Mouse (Mus musculus) megakaryocyte, embryonic 14.5 days (primary cell): ENCODE measurements around the gene Slc34a1. TPM values are rescaled to one million over a fixed set of nuclear protein-coding genes. Genes with fewer than 3 reads are reported as not detected.

ENCODE experiments used
- H3K27me3 ChIP-seq: replicated peaks from 2 replicates; pipeline ENCODE3; 2012; ENCODE audit warnings: inconsistent platforms
- H3K36me3 ChIP-seq: replicated peaks from 2 replicates; pipeline ENCODE3; 2012; ENCODE audit warnings: low read length, inconsistent platforms, mixed read lengths
- H3K4me1 ChIP-seq: 2 replicates; pipeline ENCODE4 v1.6.1; 2012; ENCODE audit warnings: inconsistent platforms
- H3K4me3 ChIP-seq: replicated peaks from 2 replicates; pipeline ENCODE3; 2012; ENCODE audit warnings: moderate library complexity, mild to moderate bottlenecking, inconsistent platforms
- H3K9me3 ChIP-seq: 2 replicates; pipeline ENCODE4 v1.6.1; 2012; ENCODE audit warnings: inconsistent platforms
- FLI1 ChIP-seq: IDR thresholded peaks from 2 replicates; pipeline ENCODE4 v1.6.1; 2012; ENCODE audit warnings: low read length, inconsistent platforms, mixed read lengths
- GATA1 ChIP-seq: IDR thresholded peaks from 3 replicates; pipeline ENCODE4 v1.6.1; 2012; ENCODE audit warnings: mixed read lengths, low read length, inconsistent platforms, borderline replicate concordance
- polyA plus RNA-seq: library from polyadenylated mRNA; stranded (reverse); fragments of >175 nt; gene quantifications from 2 replicates; pipeline ENCODE4 v1.2.3, GENCODE M21; 2012; ENCODE audit warnings: low replicate concordance; ENCODE audit not compliant: insufficient read depth

Gene Slc34a1
- polyA plus RNA-seq, 1 experiment: not detected

DNA sequence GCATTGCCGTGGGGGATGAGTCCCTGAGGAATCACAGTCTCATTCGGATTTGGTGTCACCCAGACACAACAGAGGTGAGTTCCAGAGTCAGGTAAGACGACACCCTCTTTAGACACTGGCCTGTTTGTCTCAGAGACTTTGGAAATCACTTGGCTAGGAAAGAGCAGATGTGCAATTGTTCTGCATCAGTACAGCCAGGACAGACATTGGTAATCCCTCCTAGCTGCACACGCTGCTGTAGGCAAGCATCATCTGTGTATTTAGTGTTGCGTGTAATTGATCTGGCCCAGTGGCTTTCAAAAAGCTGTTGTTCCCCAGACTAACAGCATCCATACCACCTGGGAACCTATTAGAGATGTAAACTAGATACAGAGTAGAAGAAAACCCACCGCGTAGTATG lies 5.3 kb downstream of the Slc34a1 start:
- peaks cover 49% of the 10 kb centered on the region for H3K4me1 ChIP-seq
- H3K4me3 ChIP-seq: no peak overlapping the region
- no peaks in the 10 kb centered on the region for H3K36me3 ChIP-seq
- TF ChIP-seq FLI1: no peak
- no peak for TF ChIP-seq GATA1
- peaks cover 94% of the 10 kb centered on the region for H3K27me3 ChIP-seq
- no peaks in the 10 kb centered on the region for H3K9me3 ChIP-seq

DNA sequence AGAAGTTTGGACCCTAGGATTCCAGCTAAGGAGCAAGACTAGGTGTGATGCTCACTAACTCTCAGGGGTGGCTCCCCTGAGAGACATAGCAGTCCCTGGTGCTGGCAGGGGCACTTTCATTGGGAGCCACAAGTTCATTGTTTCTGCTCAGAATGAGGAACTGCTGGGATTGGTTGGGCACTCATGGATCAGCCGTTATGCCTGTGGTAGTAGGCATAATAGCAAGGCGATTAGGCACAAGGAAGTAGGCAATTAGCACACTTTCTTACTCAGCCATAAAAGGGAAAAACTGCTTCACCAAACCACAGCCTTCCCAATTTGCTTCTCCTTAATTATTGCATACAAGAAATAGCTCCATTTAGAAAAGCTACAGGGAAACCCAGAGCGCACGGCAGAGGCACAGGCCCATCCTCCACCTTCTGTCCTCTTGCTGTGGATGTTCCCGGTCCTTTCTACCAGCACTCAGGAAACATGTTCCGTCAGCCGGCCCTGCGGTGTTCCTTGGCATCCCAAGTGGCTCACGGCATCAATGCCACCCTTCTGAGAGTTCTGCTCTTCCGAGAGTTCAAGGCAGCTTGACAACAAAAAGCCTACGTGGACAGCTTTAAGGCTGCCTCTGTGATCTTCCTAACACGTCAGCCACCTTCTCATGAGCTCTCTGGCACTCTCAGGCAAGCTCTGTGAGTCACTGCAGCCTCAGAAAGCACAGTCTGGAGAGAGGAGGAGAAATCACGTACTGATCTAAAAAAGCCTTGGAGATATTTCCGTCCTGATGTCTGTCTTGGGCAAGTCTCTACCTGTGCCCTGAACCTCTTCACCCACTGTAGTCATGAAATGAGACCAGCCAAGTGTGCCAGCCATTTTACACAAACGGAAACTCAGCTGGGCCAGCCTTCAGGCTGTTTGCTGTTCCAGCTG lies 6.2 kb downstream of the Slc34a1 start:
- Histone ChIP-seq H3K4me3 (no peak overlapping the region), H3K27me3 (peaks cover 95% of the 10 kb centered on the region), H3K4me1 (peaks cover 40% of the 10 kb centered on the region), H3K36me3 (no peaks in the 10 kb centered on the region), H3K9me3 (no peaks in the 10 kb centered on the region)
- TF ChIP-seq GATA1: no peak
- no peak for TF ChIP-seq FLI1

DNA sequence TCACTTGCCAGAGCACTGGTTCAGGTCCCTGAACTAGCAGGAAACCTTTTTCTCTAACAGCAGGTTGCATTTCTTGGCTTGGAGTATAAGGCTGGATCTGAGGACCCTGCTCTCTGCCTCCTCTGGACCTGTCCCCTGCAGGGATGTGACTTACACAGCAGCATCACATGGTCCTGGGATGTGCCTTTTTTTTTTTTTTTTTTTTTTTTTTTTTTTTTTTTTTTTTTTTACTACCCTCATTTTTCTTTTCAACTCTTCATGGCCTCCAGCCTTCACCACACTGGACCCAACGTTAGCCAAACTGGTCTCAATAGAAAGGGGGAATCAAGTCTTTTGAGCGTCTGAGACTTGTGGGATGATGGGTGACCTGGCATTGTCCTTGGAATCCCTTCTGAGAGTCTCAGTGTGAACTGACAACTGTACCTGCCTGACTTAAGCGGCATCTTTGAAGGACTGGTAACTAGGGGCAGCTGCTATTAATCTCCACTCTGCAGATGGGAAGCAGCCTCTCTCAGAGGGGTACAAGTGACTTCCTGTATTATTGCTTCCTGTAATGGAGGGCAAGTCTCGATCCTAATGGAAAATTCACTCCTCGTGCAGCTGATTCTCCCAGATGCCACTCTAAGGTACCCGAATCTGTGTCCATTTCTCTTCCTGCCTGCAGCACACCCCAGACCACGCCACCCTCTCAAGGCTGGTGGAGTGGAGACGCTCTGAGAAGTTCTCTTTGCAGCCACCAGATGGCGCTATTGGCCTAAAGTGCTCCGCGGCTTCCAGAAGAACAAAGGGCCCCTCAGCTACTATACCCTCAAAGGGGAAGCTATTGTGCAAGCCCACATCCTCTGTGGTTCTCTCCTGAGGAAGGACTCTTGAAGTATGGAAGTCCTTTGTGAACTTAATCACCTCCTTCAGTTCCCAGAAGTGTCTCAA lies 7.1 kb downstream of the Slc34a1 start:
- H3K4me3 ChIP-seq: peak overlapping the region; percentile 86

GRCm38 (mm10) chr13:55405783-55406390 lies 7.9 kb downstream of the Slc34a1 start:
- H3K4me1 ChIP-seq: peaks cover 29% of the 10 kb centered on the region
- TF ChIP-seq FLI1: no peak
- no peak for TF ChIP-seq GATA1
- peaks cover 95% of the 10 kb centered on the region for H3K27me3 ChIP-seq
- 0 out of 2 replicates have a peak, but pooled peaks cover 2% of the 10 kb centered on the region for H3K9me3 ChIP-seq
- peak overlapping the region; percentile 86 for H3K4me3 ChIP-seq
- H3K36me3 ChIP-seq: no peaks in the 10 kb centered on the region

More for the DNA sequence above, 7.1 kb downstream of the Slc34a1 start:
- no peak for TF ChIP-seq GATA1
- TF ChIP-seq FLI1: no peak
- Histone ChIP-seq H3K27me3 (peaks cover 95% of the 10 kb centered on the region), H3K4me1 (peaks cover 32% of the 10 kb centered on the region), H3K36me3 (no peaks in the 10 kb centered on the region), H3K9me3 (0 out of 2 replicates have a peak, but pooled peaks cover 2% of the 10 kb centered on the region)

- Histone ChIP-seq H3K4me3 (no peak overlapping the region), H3K4me1 (peaks cover 31% of the 10 kb centered on the region), H3K27me3 (peaks cover 93% of the 10 kb centered on the region), H3K9me3 (0 out of 2 replicates have a peak, but pooled peaks cover 2% of the 10 kb centered on the region), H3K36me3 (no peaks in the 10 kb centered on the region)
- TF ChIP-seq GATA1 (no peak), FLI1 (no peak)
These were observed 9.4 kb downstream of the Slc34a1 start for GRCm38 (mm10) chr13:55407341-55407740.

DNA sequence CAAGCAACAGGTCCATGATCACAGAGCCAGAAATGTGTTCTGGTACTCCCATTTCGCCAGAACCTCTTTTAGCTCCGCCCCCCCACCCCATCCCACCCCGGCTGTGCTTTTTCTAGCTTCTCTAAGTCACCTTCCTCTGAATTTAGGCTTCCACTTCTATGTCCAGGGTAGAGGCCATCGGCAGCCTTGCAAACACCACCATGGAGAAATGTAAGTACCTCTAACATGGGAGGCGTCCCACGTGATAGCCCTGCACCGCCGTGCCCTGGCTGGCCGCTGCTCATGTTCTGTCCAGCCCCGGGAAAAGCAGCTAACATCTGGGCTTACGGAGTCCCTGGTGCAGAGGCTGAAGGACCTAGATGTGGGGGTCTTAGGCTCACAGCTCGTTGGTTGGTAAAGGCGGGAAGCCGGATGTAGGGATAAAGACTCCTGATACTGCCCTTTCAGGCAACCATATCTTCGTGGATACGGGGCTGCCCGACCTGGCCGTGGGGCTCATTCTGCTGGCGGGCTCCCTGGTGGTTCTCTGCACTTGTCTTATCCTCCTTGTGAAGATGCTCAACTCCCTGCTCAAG lies 10.6 kb downstream of the Slc34a1 start:
- Histone ChIP-seq H3K9me3 (0 out of 2 replicates have a peak, but pooled peaks cover 2% of the 10 kb centered on the region), H3K4me1 (peaks cover 44% of the 10 kb centered on the region), H3K4me3 (no peak overlapping the region), H3K36me3 (no peaks in the 10 kb centered on the region), H3K27me3 (peaks cover 91% of the 10 kb centered on the region)
- no peak for TF ChIP-seq FLI1
- TF ChIP-seq GATA1: no peak

DNA sequence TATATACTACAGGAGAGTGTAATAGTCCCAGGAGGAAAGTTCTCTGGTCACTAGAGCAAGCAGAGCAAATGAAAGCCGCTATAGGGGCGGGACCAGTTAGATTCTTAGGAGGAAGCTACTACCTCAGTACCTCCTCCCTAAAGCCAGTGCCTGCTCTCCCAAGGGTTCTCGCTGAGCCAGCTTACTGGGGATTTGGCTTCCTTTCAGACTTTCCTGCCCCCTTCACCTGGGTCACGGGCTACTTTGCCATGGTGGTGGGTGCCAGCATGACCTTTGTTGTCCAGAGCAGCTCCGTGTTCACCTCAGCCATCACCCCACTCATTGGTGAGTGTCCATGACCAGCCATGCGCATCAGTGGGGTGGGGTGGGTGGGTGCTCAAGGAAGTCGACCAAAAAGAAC lies 13.8 kb downstream of the Slc34a1 start:
- Histone ChIP-seq H3K36me3 (no peaks in the 10 kb centered on the region), H3K9me3 (peaks cover 9% of the 10 kb centered on the region; the same call in 1 of the 2 replicates), H3K4me1 (peaks cover 26% of the 10 kb centered on the region), H3K4me3 (no peak overlapping the region), H3K27me3 (peaks cover 77% of the 10 kb centered on the region)
- TF ChIP-seq GATA1 (no peak), FLI1 (no peak)

GRCm38 (mm10) chr13:55412643-55413307 lies 14.8 kb downstream of the Slc34a1 start:
- H3K36me3 ChIP-seq: no peaks in the 10 kb centered on the region
- H3K9me3 ChIP-seq: peaks cover 9% of the 10 kb centered on the region; the same call in 1 of the 2 replicates
- TF ChIP-seq FLI1: no peak
- no peak for TF ChIP-seq GATA1
- H3K27me3 ChIP-seq: peaks cover 77% of the 10 kb centered on the region
- H3K4me3 ChIP-seq: peak overlapping the region; percentile 83
- H3K4me1 ChIP-seq: peaks cover 28% of the 10 kb centered on the region

GRCm38 (mm10) chr13:55413333-55413732 lies 15.3 kb downstream of the Slc34a1 start:
- Histone ChIP-seq H3K4me1 (peaks cover 34% of the 10 kb centered on the region), H3K36me3 (no peaks in the 10 kb centered on the region), H3K9me3 (peaks cover 9% of the 10 kb centered on the region; the same call in 1 of the 2 replicates), H3K4me3 (peak overlapping the region; percentile 83), H3K27me3 (peaks cover 77% of the 10 kb centered on the region)
- TF ChIP-seq GATA1 (no peak), FLI1 (no peak)
